Mouse (Mus musculus): Measurements from ENCODE around the gene Hsd17b1. TPM values are rescaled to one million over a fixed set of nuclear protein-coding genes. Genes with fewer than 3 reads are reported as not detected.
"Not testable (repeated sequence)": the region's sequence is repeated elsewhere in the genome, so short reads cannot be mapped to it uniquely, and the experiment has no call there.

The Hsd17b1 gene
- total RNA-seq, 4 experiments from 2014 or later = 0.22 to 1.5 (median 0.52) TPM

- DNase-seq (ENCODE audit: low spot score) = no peak
Observed at GRCm38 (mm10) chr11:101085617-101086322, 7.6 kb downstream of the Hsd17b1 start.

DNA sequence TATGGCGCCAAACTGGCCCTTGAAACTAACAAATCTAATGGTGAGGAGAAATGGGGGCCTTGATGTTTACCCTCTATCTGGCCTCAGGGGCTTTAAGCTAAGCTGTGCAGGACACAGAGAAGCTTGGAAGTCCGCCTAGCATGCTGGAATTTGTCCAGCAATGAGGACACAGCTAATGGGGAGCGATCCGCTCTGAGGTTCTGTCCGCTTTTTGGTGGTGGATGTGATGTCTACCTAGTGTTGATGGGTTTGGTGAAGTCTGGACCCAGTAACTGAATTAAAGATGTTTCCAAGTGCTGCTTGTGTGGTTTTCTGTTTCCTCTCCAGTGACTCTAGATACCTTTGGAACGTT, 8.1 kb downstream of the Hsd17b1 start:
- no peak for DNase-seq (ENCODE audit: low spot score)

DNA sequence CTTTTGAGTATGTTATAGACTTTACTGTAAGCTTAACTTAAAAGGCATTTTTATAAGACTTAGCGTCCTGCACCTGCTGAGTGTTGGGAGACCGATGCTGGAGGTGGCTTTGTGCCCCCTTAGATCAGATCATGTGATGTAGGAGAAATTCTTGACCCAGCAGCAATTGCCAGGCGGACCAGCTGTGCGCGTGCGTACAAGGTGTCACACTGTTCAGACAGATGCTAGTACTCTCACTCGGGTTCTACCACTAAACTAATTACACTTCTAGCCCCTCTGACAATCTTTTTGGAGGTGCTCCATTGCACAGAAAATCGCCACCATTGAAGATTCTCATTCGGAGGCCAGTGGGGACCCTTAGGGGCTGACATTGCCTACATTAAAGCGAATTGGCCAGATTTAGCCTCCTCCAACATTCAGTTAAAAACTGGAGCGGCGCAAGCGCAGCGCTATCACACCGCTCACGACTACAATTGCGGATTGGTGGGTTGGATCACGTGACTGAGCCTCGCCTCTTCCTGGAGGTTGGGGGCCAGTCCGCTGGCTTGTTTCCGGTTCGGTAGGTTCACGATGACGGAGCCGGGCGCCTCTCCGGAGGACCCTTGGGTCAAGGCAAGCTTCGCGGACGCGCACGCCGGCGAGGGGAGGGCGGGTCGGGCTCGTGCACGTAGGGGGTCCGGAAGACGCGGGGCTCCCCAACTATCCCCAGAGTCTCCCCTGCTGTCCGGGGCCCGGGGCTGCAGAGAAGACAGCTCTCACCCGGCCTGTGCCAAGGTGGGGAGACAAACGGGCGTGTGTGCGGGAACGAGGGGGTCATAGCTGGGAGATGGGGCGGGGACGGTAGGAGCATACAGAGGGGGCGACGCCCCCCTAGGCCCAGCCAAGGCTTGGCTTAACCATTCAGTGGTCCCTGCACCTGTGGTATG, 8.8 kb downstream of the Hsd17b1 start, which contains the start of gene Mlx:
Mlx (plus strand) TSS at position 522 of the 926 bp plus-strand sequence.
- peak; percentile 93 for DNase-seq (ENCODE audit: low spot score)

DNA sequence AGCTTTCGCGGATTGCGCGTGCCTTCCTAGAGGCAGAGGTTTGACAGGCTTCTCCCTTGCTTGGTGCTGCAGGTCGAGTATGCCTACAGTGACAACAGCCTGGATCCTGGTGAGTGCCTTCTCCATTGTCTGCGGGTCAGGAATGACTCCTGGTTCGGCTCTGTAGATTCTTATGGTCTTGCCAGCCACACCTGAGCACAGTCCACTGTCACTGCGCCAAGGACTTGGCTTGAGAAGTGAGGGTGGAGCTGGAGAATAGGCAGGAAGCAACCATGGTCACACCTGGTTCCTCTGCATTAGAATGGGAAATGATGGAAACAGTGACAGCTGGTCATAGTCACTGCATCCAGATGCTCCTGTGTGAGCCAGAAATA, 9.5 kb downstream of the Hsd17b1 start:
- no peak for DNase-seq (ENCODE audit: low spot score)

- DNase-seq (ENCODE audit: low spot score) = no peak
Observed at GRCm38 (mm10) chr11:101089931-101090330, 11.7 kb downstream of the Hsd17b1 start.

GRCm38 (mm10) chr11:101094930-101095313, 16.7 kb downstream of the Hsd17b1 start:
- no peak for DNase-seq (ENCODE audit: low spot score)

- DNase-seq (ENCODE audit: low spot score) = peak; percentile 97
Observed at GRCm38 (mm10) chr11:101095314-101096024, 17.3 kb downstream of the Hsd17b1 start, which contains the start of gene Psmc3ip. TSS of gene Psmc3ip (minus strand) at chr11:101095436.

GRCm38 (mm10) chr11:101098231-101098630, 20.0 kb downstream of the Hsd17b1 start:
- DNase-seq (ENCODE audit: low spot score) = no peak

DNA sequence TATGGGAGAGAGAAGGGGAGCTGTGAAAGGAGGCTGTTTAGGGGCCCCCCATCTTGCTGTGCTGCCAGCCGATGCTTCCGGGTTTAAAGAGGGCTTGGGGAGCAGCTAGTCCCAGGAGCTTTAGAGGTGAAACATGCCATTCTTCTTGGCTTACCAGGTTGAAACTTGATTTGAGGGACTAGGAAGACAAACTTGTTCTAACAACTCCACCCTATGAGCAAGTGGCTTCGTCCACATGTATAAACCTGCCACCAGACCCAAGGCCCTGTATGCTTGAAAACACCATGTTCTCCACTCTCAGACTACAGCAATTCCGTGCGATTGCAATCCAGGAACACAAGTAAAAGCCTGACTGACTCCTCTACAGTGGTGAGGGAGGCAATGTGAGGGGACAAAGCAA, 24.8 kb downstream of the Hsd17b1 start:
- no peak for DNase-seq (ENCODE audit: low spot score)

- DNase-seq (ENCODE audit: low spot score) = no peak
Observed at GRCm38 (mm10) chr11:101109351-101109750, 31.1 kb downstream of the Hsd17b1 start.

GRCm38 (mm10) chr11:101110708-101111107, 32.5 kb downstream of the Hsd17b1 start:
- DNase-seq (ENCODE audit: low spot score) = no peak

GRCm38 (mm10) chr11:101111178-101111577, 33.0 kb downstream of the Hsd17b1 start:
- no peak for DNase-seq (ENCODE audit: low spot score)

- no peak for DNase-seq (ENCODE audit: low spot score)
Observed at GRCm38 (mm10) chr11:101112186-101112585, 34.0 kb downstream of the Hsd17b1 start.

DNA sequence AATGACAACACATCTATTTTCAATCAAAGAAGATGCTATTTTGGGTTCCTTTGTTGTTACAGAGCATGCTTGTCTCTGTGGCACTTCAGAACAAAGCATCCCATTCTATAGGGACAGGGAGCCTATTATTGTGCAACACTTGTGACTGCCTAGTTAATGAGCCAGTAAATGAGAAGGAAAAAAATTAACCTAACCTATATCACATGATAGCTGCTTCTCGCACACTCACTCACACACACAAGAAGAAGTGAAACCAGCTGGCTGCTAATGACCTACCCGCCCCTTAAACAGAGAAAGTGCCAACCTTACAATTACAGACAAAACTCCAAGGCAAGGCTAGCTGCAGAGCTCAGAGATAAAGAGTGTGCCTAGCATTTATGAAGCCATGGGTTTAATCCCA, 37.4 kb downstream of the Hsd17b1 start:
- DNase-seq (ENCODE audit: low spot score) = no peak

DNA sequence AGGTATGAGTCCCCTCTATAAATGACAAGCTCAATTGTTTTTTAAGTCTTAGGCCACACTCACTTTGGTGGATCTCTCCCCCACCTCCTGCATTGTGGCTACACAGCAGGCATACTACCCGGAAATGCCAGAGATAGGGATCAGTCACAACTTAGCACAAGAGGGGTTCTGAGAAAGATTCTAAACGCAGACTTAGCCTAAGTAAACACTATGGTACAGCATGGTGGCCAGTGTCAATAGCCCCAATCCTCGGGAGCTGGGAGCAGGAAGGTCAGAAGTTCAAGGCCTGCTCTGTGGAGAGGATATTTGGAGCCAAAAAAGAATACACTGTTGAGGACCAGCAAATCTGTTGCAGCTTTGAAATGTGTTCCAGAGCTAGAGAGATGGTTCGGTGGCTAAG, 39.9 kb downstream of the Hsd17b1 start:
- DNase-seq (ENCODE audit: low spot score) = no peak

DNA sequence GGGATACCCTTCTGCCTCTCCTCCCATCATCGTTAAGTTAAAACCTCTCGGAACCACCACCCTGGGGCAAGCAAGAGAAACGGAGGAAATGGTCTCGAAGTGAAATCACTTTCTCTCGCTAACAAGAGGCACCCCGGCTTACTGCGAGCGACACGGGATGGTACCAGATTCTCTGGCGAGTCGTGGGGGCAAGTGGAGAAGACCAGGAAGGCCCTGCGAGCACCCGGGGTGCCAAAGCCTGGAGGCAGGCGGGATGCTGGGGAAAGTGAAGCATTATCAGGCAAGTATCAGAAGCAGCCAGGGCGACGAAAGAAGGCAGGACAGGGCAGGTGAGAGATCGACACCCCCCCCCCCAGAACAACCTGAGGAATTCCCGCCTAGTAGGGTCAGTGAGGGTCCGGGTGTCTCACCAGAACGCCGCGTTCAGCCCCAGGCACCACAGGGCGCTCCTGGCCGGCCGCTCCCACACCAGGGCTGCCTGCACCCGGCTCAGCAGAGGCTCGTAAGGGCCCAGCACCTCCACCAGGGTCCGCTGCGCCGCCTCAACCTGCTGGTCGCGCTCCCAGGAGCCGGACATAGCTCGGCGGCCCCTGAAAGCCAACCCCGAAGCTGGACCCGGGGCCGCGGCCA, 41.0 kb downstream of the Hsd17b1 start:
- no peak for DNase-seq (ENCODE audit: low spot score)

GRCm38 (mm10) chr11:101119761-101120544, 41.7 kb downstream of the Hsd17b1 start, which contains the start of the genes Retreg3 and Tubg1:
TSS of gene Retreg3 (minus strand) at chr11:101119893.
TSS of gene Tubg1 (plus strand) at chr11:101119938.
- peak; percentile 98 for DNase-seq (ENCODE audit: low spot score)

DNA sequence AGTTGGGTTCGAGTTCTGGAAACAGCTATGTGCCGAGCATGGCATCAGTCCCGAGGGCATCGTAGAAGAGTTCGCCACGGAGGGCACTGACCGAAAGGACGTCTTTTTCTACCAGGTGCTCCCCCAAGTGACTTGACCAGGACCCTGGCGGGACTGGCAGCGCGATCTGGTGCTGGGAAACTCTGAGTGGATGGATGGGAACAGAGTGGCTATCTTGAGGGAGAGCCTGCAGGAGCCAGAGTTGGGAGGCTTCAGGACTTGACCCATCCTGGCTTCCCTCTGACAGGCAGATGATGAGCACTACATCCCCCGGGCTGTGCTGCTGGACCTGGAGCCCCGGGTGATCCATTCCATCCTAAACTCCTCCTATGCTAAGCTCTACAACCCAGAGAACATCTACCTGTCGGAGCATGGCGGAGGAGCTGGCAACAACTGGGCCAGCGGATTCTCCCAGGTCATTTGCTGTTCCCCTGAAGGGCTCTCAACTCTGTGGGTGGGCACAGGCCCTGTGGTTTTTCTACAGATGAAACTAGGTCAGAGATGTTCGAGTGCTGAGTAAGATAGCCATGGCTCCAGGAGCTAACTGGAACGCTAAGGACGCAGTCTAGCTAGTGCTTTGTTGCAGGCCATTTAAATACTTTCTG, 42.5 kb downstream of the Hsd17b1 start:
- no peak for DNase-seq (ENCODE audit: low spot score)

GRCm38 (mm10) chr11:101124494-101124893, 46.3 kb downstream of the Hsd17b1 start:
- not testable (repeated sequence) for DNase-seq (ENCODE audit: low spot score)

GRCm38 (mm10) chr11:101125008-101125407, 46.8 kb downstream of the Hsd17b1 start:
- DNase-seq (ENCODE audit: low spot score) = not testable (repeated sequence)
